Mouse (Mus musculus) G1E (cell line): Measurements from ENCODE around the gene Col6a2.

Experiments
- CTCF ChIP-seq: IDR thresholded peaks from 2 replicates; pipeline ENCODE4 v1.5.1; 2012; ENCODE audit warnings: low read depth, low read length, inconsistent platforms, mixed read lengths
- TAL1 ChIP-seq: conservative IDR thresholded peaks from 2 replicates; pipeline ENCODE4 v1.6.1; 2012; ENCODE audit warnings: low read depth, low read length, inconsistent platforms, mixed read lengths

DNA sequence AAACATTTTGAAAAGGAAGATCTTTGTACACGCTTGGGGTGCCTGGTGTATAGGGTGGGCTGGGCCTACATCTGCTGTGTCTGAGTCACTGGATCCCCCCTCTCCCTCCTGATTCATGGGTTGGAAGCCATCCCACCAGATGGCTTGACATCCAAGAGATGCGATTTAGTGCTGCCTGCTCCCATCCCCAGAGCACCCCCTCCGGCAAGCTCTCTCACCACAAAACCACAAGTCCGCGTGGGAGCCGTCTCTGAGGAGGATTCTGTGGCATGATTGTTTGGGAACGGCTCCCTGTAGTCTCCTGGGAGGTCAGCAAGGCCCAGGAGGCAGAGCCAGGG is 45.5 kb upstream of the Col6a2 start:
- TF ChIP-seq CTCF (no peak), TAL1 (no peak)
